Mouse (Mus musculus) embryonic fibroblast, embryonic 13.5 days (primary cell): Measurements from ENCODE around the gene Rbm15b.

ENCODE experiments used
- CTCF ChIP-seq: IDR thresholded peaks from 2 replicates; pipeline ENCODE4 v1.5.1; 2011; ENCODE audit warnings: mild to moderate bottlenecking, control low read depth, low read length, moderate library complexity, borderline replicate concordance; ENCODE audit not compliant: insufficient read depth
- POLR2A ChIP-seq: IDR thresholded peaks from 2 replicates; pipeline ENCODE4 v1.6.1; 2011; ENCODE audit warnings: low read depth, mild to moderate bottlenecking, control low read depth, low read length, moderate library complexity

DNA sequence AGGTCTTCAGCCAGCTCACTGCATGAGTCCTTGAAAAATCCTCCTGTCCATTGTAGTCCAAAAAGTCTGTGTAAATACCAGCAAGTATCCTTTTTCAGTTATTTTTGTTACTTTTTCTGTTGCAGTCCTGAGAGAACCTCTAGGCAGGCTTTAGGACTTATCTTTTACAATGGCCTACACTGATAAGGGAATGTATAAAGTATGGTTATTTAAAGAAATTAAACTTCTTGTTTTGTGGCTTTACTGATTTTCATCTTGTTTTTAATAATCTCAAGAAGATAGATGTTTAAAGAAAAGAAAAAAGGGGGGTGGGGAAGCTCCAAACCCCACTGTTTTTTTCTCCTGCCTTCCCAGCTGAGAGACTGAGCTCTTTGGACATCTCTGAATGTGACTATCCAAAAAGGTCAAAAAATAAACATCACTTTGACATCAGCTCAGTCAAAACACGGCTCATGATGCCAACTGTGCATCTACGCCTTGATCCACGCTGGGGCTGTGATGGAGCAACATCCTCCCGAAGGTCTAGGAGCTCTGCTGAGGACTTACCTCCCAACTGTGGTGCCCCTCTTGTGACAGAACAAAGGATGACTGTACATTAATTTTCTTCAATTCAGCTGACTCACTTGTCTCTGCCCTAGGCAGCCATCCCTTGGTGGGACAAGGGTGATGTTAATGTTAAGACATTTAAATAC is 16.0 kb upstream of the Rbm15b start:
- no peak for TF ChIP-seq CTCF
- no peak for TF ChIP-seq POLR2A
